Mouse (Mus musculus): ENCODE results near the gene Prune1.
A peak's percentile ranks its signal among the peaks of the same experiment; 100 is the strongest.

Prune1 gene

GRCm38 (mm10) chr3:95306244-95306643, 24.4 kb upstream of the Prune1 start:
- no peak for DNase-seq (ENCODE audit: low read depth, low spot score)

- no peak for DNase-seq (ENCODE audit: low read depth, low spot score)
Observed at GRCm38 (mm10) chr3:95301204-95301796, 19.4 kb upstream of the Prune1 start.

- no peak for DNase-seq (ENCODE audit: low read depth, low spot score)
Observed at GRCm38 (mm10) chr3:95298018-95298417, 16.1 kb upstream of the Prune1 start.

DNA sequence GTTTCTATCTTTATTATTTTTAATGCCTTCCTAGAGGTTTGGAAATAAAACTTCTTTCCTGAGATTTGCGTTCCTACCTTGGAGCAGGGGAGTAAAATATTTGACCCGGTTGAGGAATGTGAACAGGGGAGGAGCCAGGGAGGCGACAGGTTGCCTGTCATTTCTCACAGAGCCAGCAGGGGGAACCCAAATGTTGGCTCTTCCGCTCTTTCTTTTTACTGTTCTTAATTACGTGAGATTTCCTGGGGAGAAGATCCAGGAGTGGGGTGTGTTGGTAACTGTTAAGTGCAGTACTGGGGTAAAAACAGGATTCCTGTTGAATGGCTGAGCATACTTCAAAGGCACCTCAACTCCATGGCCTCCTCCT, 14.2 kb upstream of the Prune1 start:
- no peak for DNase-seq (ENCODE audit: low read depth, low spot score)

- DNase-seq (ENCODE audit: low read depth, low spot score): no peak
Observed at GRCm38 (mm10) chr3:95295321-95296102, 13.6 kb upstream of the Prune1 start.

GRCm38 (mm10) chr3:95294718-95295117, 12.8 kb upstream of the Prune1 start:
- no peak for DNase-seq (ENCODE audit: low read depth, low spot score)

- DNase-seq (ENCODE audit: low read depth, low spot score): no peak
Observed at GRCm38 (mm10) chr3:95294316-95294715, 12.4 kb upstream of the Prune1 start.

DNA sequence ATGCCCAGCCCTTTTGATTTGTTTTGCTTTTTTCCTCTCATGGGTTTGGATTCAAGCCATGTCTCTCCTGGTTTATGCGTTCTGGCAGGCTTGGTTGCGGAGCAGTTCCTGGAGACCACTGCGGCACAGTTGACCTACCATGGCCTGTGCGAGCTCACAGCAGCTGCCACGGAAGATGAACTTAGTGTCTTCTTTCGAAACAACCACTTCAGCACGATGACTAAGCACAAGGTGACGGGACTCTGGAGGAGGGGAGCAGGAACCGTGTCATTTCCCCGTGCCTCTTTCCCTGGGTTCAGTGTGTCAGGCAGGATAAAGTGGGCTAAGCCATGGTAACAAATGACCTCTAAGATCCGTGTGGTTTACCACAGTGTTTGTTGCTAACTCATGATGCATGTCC, 11.7 kb upstream of the Prune1 start:
- DNase-seq (ENCODE audit: low read depth, low spot score): no peak

GRCm38 (mm10) chr3:95292899-95293298, 11.0 kb upstream of the Prune1 start:
- no peak for DNase-seq (ENCODE audit: low read depth, low spot score)

- no peak for DNase-seq (ENCODE audit: low read depth, low spot score)
Observed at GRCm38 (mm10) chr3:95291041-95291440, 9.2 kb upstream of the Prune1 start.

DNA sequence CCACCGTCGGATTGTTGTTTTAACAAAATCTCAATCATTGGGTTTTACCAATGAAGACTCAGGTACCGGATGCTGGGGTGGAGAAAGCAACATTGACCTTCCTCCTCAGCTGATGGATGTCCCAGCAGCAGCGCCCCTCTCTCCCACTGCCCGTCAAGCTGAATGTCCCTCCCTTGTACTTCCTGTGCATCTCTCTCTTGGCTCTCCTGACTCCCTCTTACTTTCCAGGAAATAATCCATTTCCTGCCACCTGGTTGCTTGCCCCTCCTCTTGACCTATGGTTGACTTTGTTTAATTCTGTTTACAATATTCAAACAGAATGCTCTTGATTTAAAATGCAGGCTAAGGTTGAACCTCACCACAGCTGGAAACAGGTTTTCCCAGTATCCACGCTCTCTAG, 8.3 kb upstream of the Prune1 start:
- DNase-seq (ENCODE audit: low read depth, low spot score): no peak

DNA sequence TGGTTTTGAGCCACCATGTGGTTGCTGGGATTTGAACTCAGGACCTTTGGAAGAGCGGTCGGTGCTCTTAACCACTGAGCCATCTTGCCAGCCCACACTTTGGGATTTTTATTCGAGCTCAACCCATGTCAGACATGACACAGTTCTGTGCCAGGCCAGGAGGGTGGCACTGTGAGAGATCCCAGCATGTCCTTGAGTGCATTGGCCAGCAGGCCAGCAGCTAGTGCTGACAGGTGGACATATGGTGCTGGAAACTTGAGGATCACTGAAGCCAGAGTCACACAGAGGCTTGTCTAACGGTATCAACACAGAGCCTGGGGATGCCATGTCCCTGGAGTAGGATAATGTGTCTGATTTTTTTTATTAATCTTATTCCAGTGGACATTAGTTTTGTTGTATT, 7.5 kb upstream of the Prune1 start:
- no peak for DNase-seq (ENCODE audit: low read depth, low spot score)

DNA sequence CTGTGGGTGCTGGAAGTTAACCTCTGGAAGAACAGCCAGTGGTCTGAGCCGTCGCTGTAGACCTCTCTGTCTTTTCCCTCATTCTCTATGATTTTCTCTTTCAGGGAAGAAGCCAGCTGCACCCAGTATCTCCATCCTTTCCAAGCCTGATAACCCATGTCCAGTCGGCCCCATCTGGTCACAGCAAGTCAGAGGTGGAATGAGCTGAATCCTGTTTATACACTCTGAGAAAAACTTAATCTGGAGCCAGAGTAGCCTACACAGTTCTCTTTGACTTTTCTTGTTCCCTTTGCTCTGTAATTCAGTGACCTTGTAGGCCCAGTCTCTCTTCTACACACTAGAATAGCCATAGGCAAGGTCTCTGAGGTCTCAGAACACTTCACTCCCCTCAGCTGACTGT, 5.7 kb upstream of the Prune1 start:
- no peak for DNase-seq (ENCODE audit: low read depth, low spot score)

DNA sequence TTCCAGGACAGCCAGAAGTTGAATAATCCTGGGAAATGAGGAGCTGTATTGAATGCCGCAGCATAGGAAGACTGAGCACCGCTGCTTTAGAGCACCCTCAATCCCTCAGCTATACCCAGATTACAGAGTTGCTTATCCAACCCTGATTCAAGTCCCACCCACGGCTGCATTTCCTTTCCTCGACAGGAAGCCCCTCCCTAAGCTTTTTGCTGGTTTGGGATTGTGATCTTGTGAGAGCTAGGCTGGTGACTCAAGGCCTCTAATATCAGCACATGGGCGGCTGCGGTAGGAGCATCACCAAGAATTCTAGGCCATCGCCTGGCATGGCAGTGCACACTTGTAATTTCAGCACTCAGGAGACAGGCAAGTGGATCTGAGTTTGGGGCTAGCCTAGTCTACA, 4.6 kb upstream of the Prune1 start:
- no peak for DNase-seq (ENCODE audit: low read depth, low spot score)

- no peak for DNase-seq (ENCODE audit: low read depth, low spot score)
Observed at GRCm38 (mm10) chr3:95286011-95286410, 4.1 kb upstream of the Prune1 start.

GRCm38 (mm10) chr3:95285390-95285789, 3.5 kb upstream of the Prune1 start:
- no peak for DNase-seq (ENCODE audit: low read depth, low spot score)

- DNase-seq (ENCODE audit: low read depth, low spot score): no peak
Observed at GRCm38 (mm10) chr3:95284501-95285281, 2.8 kb upstream of the Prune1 start.

GRCm38 (mm10) chr3:95284062-95284461, 2.2 kb upstream of the Prune1 start:
- no peak for DNase-seq (ENCODE audit: low read depth, low spot score)

DNA sequence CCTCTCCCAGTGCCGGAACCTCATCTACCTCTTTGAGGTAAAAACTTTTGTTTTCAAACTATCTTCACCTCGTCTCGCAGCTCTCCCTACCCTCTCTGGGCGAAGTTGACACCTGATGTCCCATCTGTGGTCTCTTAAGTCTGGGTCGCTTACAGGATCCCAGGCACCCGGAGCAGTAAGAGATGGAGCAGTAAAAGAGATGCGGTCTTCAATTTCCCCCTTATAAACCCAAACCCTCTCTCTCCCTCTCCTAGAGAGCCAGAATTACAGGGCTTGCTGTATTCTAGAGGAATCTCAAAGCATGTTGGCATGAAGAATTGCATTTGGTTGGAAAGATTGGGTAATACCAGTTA, 1.7 kb upstream of the Prune1 start:
- no peak for DNase-seq (ENCODE audit: low read depth, low spot score)

GRCm38 (mm10) chr3:95282865-95283588, 1.2 kb upstream of the Prune1 start:
- peak; percentile 59 for DNase-seq (ENCODE audit: low read depth, low spot score)

DNA sequence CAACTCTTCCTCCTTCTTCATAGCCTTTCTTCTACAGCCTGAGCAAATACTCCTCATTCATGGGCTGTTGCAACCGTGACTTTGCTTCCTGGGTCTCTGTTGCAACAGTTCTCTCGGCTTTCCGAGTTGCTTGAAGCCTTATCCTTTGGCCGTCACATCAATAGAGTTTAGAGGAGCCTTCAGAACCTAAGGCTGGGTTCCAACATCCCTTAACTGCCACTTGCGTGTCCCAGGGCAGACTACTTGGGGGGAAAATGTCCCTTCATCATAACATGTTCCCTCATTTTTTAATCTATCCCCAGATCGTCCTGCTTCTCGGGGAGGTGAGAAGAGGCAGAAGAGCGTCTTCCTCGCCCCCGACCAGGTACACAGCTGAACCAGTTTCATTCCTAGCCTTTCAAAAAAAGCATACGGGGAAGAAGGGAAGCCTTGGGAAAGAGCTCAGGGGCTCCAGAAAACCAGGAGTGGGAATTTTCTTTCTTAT, 547 bp upstream of the Prune1 start:
- no peak for DNase-seq (ENCODE audit: low read depth, low spot score)

DNA sequence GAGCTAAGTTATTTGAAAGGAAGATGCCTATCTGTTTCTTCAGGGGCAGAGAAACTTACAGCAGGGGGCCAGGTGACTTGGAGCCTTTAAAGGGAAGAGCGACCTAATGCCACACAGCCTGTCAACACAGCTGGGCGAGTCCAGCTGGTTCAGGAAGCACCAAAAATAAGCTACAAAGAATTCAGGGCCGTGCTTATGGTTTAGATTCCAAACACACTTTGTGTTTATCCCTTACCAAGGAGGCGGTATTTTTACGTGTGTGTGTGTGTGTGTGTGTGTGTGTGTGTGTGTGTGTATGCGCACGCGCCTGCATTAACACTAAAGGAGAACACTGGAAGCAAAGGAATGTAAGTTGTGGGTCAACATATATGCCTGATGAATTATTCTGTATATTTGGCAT, 1.1 kb downstream of the Prune1 start:
- peak; percentile 13 for DNase-seq (ENCODE audit: low read depth, low spot score)

Data from telencephalon, adult 2 months (tissue).